Mouse (Mus musculus) MEL (cell line): Measurements from ENCODE around the gene Basp1. TPM values are rescaled to one million over a fixed set of nuclear protein-coding genes. Genes with fewer than 3 reads are reported as not detected.

Experiments used
- DNase-seq: peaks from one replicate; pipeline ENCODE4 v3.0.0; 2011; ENCODE audit warnings: low read depth, low spot score
- H3K27ac ChIP-seq: 2 replicates; pipeline ENCODE4 v1.5.1; 2012; ENCODE audit warnings: low read depth, mild to moderate bottlenecking, control low read depth, low read length, moderate library complexity; ENCODE audit not compliant: control insufficient read depth
- H3K27me3 ChIP-seq, 2 experiments: fragments of 150-350 bp in 1 of 2; sonication (generic) in 1 of 2; 2 replicates each; pipeline ENCODE4 v1.6.1; 2012; ENCODE audit warnings: low read length in 2 of 2, mild to moderate bottlenecking in 2 of 2, improper control_type of control experiment in 1 of 2, moderate library complexity in 1 of 2; ENCODE audit not compliant: insufficient read depth in 2 of 2, control insufficient read depth in 1 of 2
- H3K36me3 ChIP-seq, 2 experiments: 2 replicates each; pipeline ENCODE4 v1.6.1; 2012 to 2014; ENCODE audit warnings: low read length in 2 of 2, improper control_type of control experiment in 1 of 2, inconsistent platforms in 1 of 2, mild to moderate bottlenecking in 1 of 2; ENCODE audit not compliant: insufficient read depth in 2 of 2, control insufficient read depth in 1 of 2
- H3K4me1 ChIP-seq, 2 experiments: fragments of 150-350 bp in 1 of 2; sonication (generic) in 1 of 2; 2 replicates each; pipeline ENCODE4 v1.6.1; 2012; ENCODE audit warnings: low read length in 2 of 2, improper control_type of control experiment in 1 of 2, mild to moderate bottlenecking in 1 of 2; ENCODE audit not compliant: insufficient read depth in 2 of 2, control insufficient read depth in 1 of 2
- H3K4me3 ChIP-seq, 2 experiments: fragments of 150-350 bp in 1 of 2; sonication (generic) in 1 of 2; 2 replicates each; pipeline ENCODE4 v1.5.1; 2012; ENCODE audit warnings: low read depth in 2 of 2, low read length in 2 of 2, mild to moderate bottlenecking in 2 of 2, moderate library complexity in 2 of 2, control low read depth in 1 of 2, improper control_type of control experiment in 1 of 2; ENCODE audit not compliant: control insufficient read depth in 1 of 2, insufficient read depth in 1 of 2
- H3K79me2 ChIP-seq: 2 replicates; pipeline ENCODE4 v1.6.1; 2012; ENCODE audit warnings: mild to moderate bottlenecking, low read length, moderate library complexity; ENCODE audit not compliant: control insufficient read depth, poor library complexity, insufficient read depth
- H3K9ac ChIP-seq: 2 replicates; pipeline ENCODE4 v1.6.1; 2012; ENCODE audit warnings: low read depth, mild to moderate bottlenecking, control low read depth, low read length, moderate library complexity; ENCODE audit not compliant: control insufficient read depth, poor library complexity, severe bottlenecking
- H3K9me3 ChIP-seq: fragments of 150-350 bp; sonication (generic); replicated peaks from 2 replicates; pipeline ENCODE4 v1.6.1; 2012; ENCODE audit warnings: mild to moderate bottlenecking, low read length, improper control_type of control experiment, moderate library complexity; ENCODE audit not compliant: insufficient read depth
- CHD1 ChIP-seq: IDR thresholded peaks from 2 replicates; pipeline ENCODE4 v1.6.1; 2012; ENCODE audit warnings: low read depth, mild to moderate bottlenecking, inconsistent platforms, low read length, improper control_type of control experiment
- CTCF ChIP-seq, 3 experiments: IDR thresholded peaks in 2 of 3; conservative IDR thresholded peaks in 1 of 3; 2 replicates each; pipeline ENCODE4 v1.5.1; 2011 to 2012; ENCODE audit warnings: low read length in 3 of 3, low read depth in 2 of 3, mild to moderate bottlenecking in 2 of 3, improper control_type of control experiment in 1 of 3, inconsistent platforms in 1 of 3, mixed read lengths in 1 of 3, moderate library complexity in 1 of 3; ENCODE audit not compliant: control insufficient read depth in 1 of 3, insufficient read depth in 1 of 3, poor library complexity in 1 of 3, severe bottlenecking in 1 of 3
- EP300 ChIP-seq, 2 experiments: IDR thresholded peaks; 2 replicates each; pipeline ENCODE4 v1.6.1; 2011; ENCODE audit warnings: improper control_type of control experiment in 2 of 2, low read length in 2 of 2, low read depth in 1 of 2, mild to moderate bottlenecking in 1 of 2
- HCFC1 ChIP-seq: IDR thresholded peaks from 2 replicates; pipeline ENCODE4 v1.6.1; 2012; ENCODE audit warnings: low read depth, mild to moderate bottlenecking, inconsistent platforms, low read length, improper control_type of control experiment, moderate library complexity
- JUND ChIP-seq: IDR thresholded peaks from 2 replicates; pipeline ENCODE4 v1.6.1; 2011; ENCODE audit warnings: low read depth, mild to moderate bottlenecking, improper control_type of control experiment, low read length
- MAFK ChIP-seq: IDR thresholded peaks from 2 replicates; pipeline ENCODE4 v1.6.1; 2011; ENCODE audit warnings: low read depth, mild to moderate bottlenecking, low read length, improper control_type of control experiment, borderline replicate concordance
- MAZ ChIP-seq: IDR thresholded peaks from 2 replicates; pipeline ENCODE4 v1.6.1; 2012; ENCODE audit warnings: low read depth, mild to moderate bottlenecking, inconsistent platforms, low read length, improper control_type of control experiment
- NELFE ChIP-seq: IDR thresholded peaks from 2 replicates; pipeline ENCODE4 v1.6.1; 2011; ENCODE audit warnings: low read depth, low read length, improper control_type of control experiment
- RCOR1 ChIP-seq: IDR thresholded peaks from 2 replicates; pipeline ENCODE4 v1.6.1; 2012; ENCODE audit warnings: low read depth, mild to moderate bottlenecking, inconsistent platforms, low read length, improper control_type of control experiment
- TBP ChIP-seq: IDR thresholded peaks from 2 replicates; pipeline ENCODE4 v1.8.0; 2011; ENCODE audit warnings: low read depth, low read length, improper control_type of control experiment
- UBTF ChIP-seq: IDR thresholded peaks from 2 replicates; pipeline ENCODE4 v1.6.1; 2012; ENCODE audit warnings: low read depth, mild to moderate bottlenecking, inconsistent platforms, low read length, improper control_type of control experiment, moderate library complexity, borderline replicate concordance; ENCODE audit not compliant: insufficient read depth
- USF2 ChIP-seq, 2 experiments: IDR thresholded peaks; 2 replicates each; pipeline ENCODE4 v1.6.1; 2011 to 2012; ENCODE audit warnings: improper control_type of control experiment in 2 of 2, low read length in 2 of 2, borderline replicate concordance in 1 of 2, inconsistent platforms in 1 of 2, low read depth in 1 of 2, mild to moderate bottlenecking in 1 of 2; ENCODE audit not compliant: insufficient read depth in 1 of 2
- ZC3H11A ChIP-seq: IDR thresholded peaks from 2 replicates; pipeline ENCODE4 v1.6.1; 2012; ENCODE audit warnings: low read depth, mild to moderate bottlenecking, inconsistent platforms, low read length, improper control_type of control experiment
- polyA plus RNA-seq, 2 experiments: library from polyadenylated mRNA; stranded (reverse) in 1 of 2; unstranded in 1 of 2; fragments of >175 nt in 1 of 2; fragments of >200 nt in 1 of 2; gene quantifications; 2 replicates each; pipeline versions ENCODE4 v1.2.1 to v1.2.4; 2012; ENCODE audit warnings: low replicate concordance in 2 of 2, low read depth in 1 of 2; ENCODE audit not compliant: insufficient read length in 2 of 2, insufficient read depth in 1 of 2, missing spikeins in 1 of 2
- total RNA-seq: library from RNA; depleted of rRNA; stranded (reverse); fragments of 300-350 nt; gene quantifications from 2 replicates; pipeline ENCODE4 v1.2.3, GENCODE M21; 2012

The Basp1 gene
- total and polyA plus RNA-seq, 3 experiments: 0.12 TPM; not detected in 2

- no peak for TF ChIP-seq HCFC1
- no peak for TF ChIP-seq MAZ
Observed at GRCm38 (mm10) chr15:25447136-25447535, 33.6 kb upstream of the Basp1 start (continued).

GRCm38 (mm10) chr15:25446155-25446487 lies 32.6 kb upstream of the Basp1 start:
- Histone ChIP-seq H3K4me3 (no peak overlapping the region), H3K9ac (no peak overlapping the region), H3K9me3 (no peaks in the 10 kb centered on the region), H3K27ac (no peak overlapping the region), H3K27me3 (no peaks in the 10 kb centered on the region), H3K79me2 (no peaks in the 10 kb centered on the region), H3K4me1 (no peaks in the 10 kb centered on the region), H3K36me3 (no peaks in the 10 kb centered on the region)
- DNase-seq: no peak
- TF ChIP-seq MAFK: no peak

- no peak for TF ChIP-seq ZC3H11A
- no peak for TF ChIP-seq NELFE
- TF ChIP-seq USF2 (IDR thresholded peaks at IDR 0.05; ENCODE audit: borderline replicate concordance in 1 of 2, insufficient read depth in 1 of 2, low read depth in 1 of 2, low read length in 2 of 2): no peak
- TF ChIP-seq EP300 (IDR thresholded peaks at IDR 0.05; ENCODE audit: low read depth in 1 of 2, low read length in 2 of 2): no peak
- no peak for TF ChIP-seq CTCF (IDR thresholded peaks at IDR 0.05 in 2 of 3, conservative IDR thresholded peaks at IDR 0.05 in 1 of 3; ENCODE audit: control insufficient read depth in 1 of 3, insufficient read depth in 1 of 3, low read depth in 2 of 3, low read length in 3 of 3, poor library complexity in 1 of 3, severe bottlenecking in 1 of 3)
- TF ChIP-seq UBTF: no peak
- no peak for TF ChIP-seq TBP
- TF ChIP-seq CHD1: no peak
- no peak for TF ChIP-seq JUND
- TF ChIP-seq RCOR1: no peak
- no peaks in the 10 kb centered on the region for H3K9me3 ChIP-seq
- no peaks in the 10 kb centered on the region for H3K36me3 ChIP-seq
- H3K4me1 ChIP-seq: no peaks in the 10 kb centered on the region
- no peaks in the 10 kb centered on the region for H3K27me3 ChIP-seq
- no peaks in the 10 kb centered on the region for H3K79me2 ChIP-seq
- DNase-seq: no peak
- no peak overlapping the region for H3K27ac ChIP-seq
- H3K9ac ChIP-seq: no peak overlapping the region
- no peak overlapping the region for H3K4me3 ChIP-seq
Observed at GRCm38 (mm10) chr15:25445361-25446154, 32.0 kb upstream of the Basp1 start.
